Mouse (Mus musculus): ENCODE data around the gene Myoc. TPM values are rescaled to one million over a fixed set of nuclear protein-coding genes. Genes with fewer than 3 reads are reported as not detected.

Myoc gene
- polyA plus RNA-seq, 1 experiment from 2014 or later = 0.17 TPM

DNA sequence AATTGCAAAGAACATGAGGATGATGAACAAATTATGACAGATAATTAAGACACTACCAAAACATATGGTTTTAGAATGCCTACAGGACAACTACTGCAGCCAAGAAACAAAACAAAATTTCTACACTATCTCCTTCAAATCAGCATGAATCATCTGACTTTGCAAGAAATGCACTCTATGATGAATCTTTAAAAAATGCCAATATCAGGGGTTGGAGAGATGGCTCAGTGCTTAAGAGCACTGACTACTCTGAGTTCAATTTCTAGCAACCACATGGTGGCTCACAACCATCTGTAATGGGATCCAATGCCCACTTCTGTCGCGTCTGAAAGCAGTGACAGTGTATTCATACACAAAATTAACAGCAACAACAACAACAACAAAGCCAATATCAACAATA lies 54.8 kb downstream of the Myoc start:
- Histone ChIP-seq H3K4me1 (replicated peaks; ENCODE audit: insufficient read depth, low read length) (no peaks in the 10 kb centered on the region), H3K9me3 (replicated peaks; ENCODE audit: low read length) (no peaks in the 10 kb centered on the region), H3K27ac (no peak overlapping the region), H3K4me3 (replicated peaks; ENCODE audit: low read depth, low read length) (no peak overlapping the region), H3K9ac (ENCODE audit: low read depth, low read length) (no peak overlapping the region), H3K36me3 (ENCODE audit: insufficient read depth, low read length) (peaks cover 63% of the 10 kb centered on the region), H3K4me2 (ENCODE audit: low read length) (no peak overlapping the region), H3K27me3 (ENCODE audit: insufficient read depth, low read length) (no peaks in the 10 kb centered on the region)
- WGBS = 65% methylated on average over 2 of the region's 2 CpGs
- DNase-seq (ENCODE audit: low spot score) = no peak
- no peak for ATAC-seq (replicated peaks; ENCODE audit: low FRiP score, low read depth)
- no peak for TF ChIP-seq CTCF (IDR thresholded peaks at IDR 0.05; ENCODE audit: low read depth)

DNA sequence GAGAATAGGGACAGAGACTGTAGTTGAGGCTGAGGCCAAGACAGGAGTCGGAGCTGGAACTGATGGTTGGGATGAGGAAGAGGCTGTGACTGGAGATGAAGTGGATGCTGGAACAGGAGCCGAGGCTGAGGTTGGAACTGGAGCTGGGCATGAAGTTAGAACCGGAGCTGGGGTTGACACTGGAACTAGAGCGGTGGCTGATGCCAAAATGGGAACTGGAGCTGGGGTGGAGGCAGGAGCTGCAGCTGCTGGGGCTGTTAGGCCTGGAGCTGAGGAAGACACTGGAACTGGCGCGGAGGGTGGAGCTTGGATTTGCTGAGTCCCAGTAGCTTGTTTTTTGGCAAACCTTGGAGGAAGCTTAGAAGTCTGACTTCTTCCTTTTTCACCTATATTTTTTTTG lies 58.9 kb downstream of the Myoc start:
- ATAC-seq (replicated peaks; ENCODE audit: low FRiP score, low read depth) = no peak
- H3K27ac ChIP-seq = no peak overlapping the region
- H3K9ac ChIP-seq (ENCODE audit: low read depth, low read length) = no peak overlapping the region
- TF ChIP-seq CTCF (IDR thresholded peaks at IDR 0.05; ENCODE audit: low read depth) = no peak
- H3K4me1 ChIP-seq (replicated peaks; ENCODE audit: insufficient read depth, low read length) = no peaks in the 10 kb centered on the region
- WGBS = 93% methylated on average over 6 of the region's 6 CpGs
- H3K27me3 ChIP-seq (ENCODE audit: insufficient read depth, low read length) = no peaks in the 10 kb centered on the region
- H3K4me3 ChIP-seq (replicated peaks; ENCODE audit: low read depth, low read length) = no peak overlapping the region
- peaks cover 50% of the 10 kb centered on the region for H3K36me3 ChIP-seq (ENCODE audit: insufficient read depth, low read length)
- no peaks in the 10 kb centered on the region for H3K9me3 ChIP-seq (replicated peaks; ENCODE audit: low read length)
- no peak overlapping the region for H3K4me2 ChIP-seq (ENCODE audit: low read length)
- DNase-seq (ENCODE audit: low spot score) = no peak

Small RNA genes within 50 kb of the gene (microRNA-seq; reads per million reads assigned to microRNA genes)
- gene Gm27616 = not detected

Other genes with a start within 250 kb of the Myoc start
- gene Dnm3, start 161.1 kb upstream of the Myoc start, polyA plus RNA-seq (2015; fragmentation: Nextera tagmentation; extraction: Ambion mirVana) = 8.3 and 9.6 TPM in 2 replicates
- 16.3 and 19.0 TPM in 2 replicates for gene Mettl13, start 90.6 kb upstream of the Myoc start, polyA plus RNA-seq (2015; fragmentation: Nextera tagmentation; extraction: Ambion mirVana)
- 53.6 and 56.5 TPM in 2 replicates for gene Vamp4, start 68.6 kb upstream of the Myoc start, polyA plus RNA-seq (2015; fragmentation: Nextera tagmentation; extraction: Ambion mirVana)
- not detected in 2 replicates for gene Myocos, start 19.1 kb downstream of the Myoc start, polyA plus RNA-seq (2015; fragmentation: Nextera tagmentation; extraction: Ambion mirVana)
- gene Prrc2c, start 101.4 kb downstream of the Myoc start, polyA plus RNA-seq (2015; fragmentation: Nextera tagmentation; extraction: Ambion mirVana) = 107 and 131 TPM in 2 replicates
- gene Fmo4, start 174.8 kb downstream of the Myoc start, polyA plus RNA-seq (2015; fragmentation: Nextera tagmentation; extraction: Ambion mirVana) = 2.2 and 2.3 TPM in 2 replicates
- 82.2 and 82.5 TPM in 2 replicates for gene Fmo1, start 227.5 kb downstream of the Myoc start, polyA plus RNA-seq (2015; fragmentation: Nextera tagmentation; extraction: Ambion mirVana)

Data from kidney, postnatal 0 days (tissue).